Mouse (Mus musculus): ENCODE measurements at regions not wholly inside any gene's neighbourhood (a gene's known extent, or its start where the extent isn't known, plus 50 kb on each side); places are given as distances from the start of the nearest gene placed in this dataset.
A peak's percentile ranks its signal among the peaks of the same experiment; 100 is the strongest.

- H3K9ac ChIP-seq (ENCODE audit: low read length), result no peak overlapping the region
- H3K36me3 ChIP-seq (ENCODE audit: control insufficient read depth, insufficient read depth, low read length), result no peaks in the 10 kb centered on the region
- no peak overlapping the region for H3K4me2 ChIP-seq (ENCODE audit: low read depth, low read length)
- ATAC-seq (ENCODE audit: low read depth), result peak; percentile 38; the same call in 1 of the 2 replicates
- H3K4me3 ChIP-seq (ENCODE audit: low read length), result no peak overlapping the region
- 45% methylated on average over 3 of the region's 3 CpGs for WGBS
- no peak overlapping the region for H3K27ac ChIP-seq (ENCODE audit: low read length)
- no peaks in the 10 kb centered on the region for H3K9me3 ChIP-seq (ENCODE audit: control insufficient read depth, low read length)
- no peaks in the 10 kb centered on the region for H3K27me3 ChIP-seq (ENCODE audit: control insufficient read depth, insufficient read depth, low read depth, low read length)
- H3K4me1 ChIP-seq (replicated peaks; ENCODE audit: control insufficient read depth, insufficient read depth, low read length), result no peaks in the 10 kb centered on the region
Measured at GRCm38 (mm10) chr3:151117583-151118041, 320.1 kb upstream of the Adgrl4 start.

GRCm38 (mm10) chr3:151124131-151124530 lies 313.6 kb upstream of the Adgrl4 start:
- no peak overlapping the region for H3K27ac ChIP-seq (ENCODE audit: low read length)
- no peak overlapping the region for H3K4me3 ChIP-seq (ENCODE audit: low read length)
- H3K9ac ChIP-seq (ENCODE audit: low read length), result no peak overlapping the region
- no peak for ATAC-seq (ENCODE audit: low read depth)
- H3K9me3 ChIP-seq (ENCODE audit: control insufficient read depth, low read length), result no peaks in the 10 kb centered on the region
- 70% methylated on average over 5 of the region's 5 CpGs for WGBS
- no peaks in the 10 kb centered on the region for H3K36me3 ChIP-seq (ENCODE audit: control insufficient read depth, insufficient read depth, low read length)
- no peak overlapping the region for H3K4me2 ChIP-seq (ENCODE audit: low read depth, low read length)
- no peaks in the 10 kb centered on the region for H3K4me1 ChIP-seq (replicated peaks; ENCODE audit: control insufficient read depth, insufficient read depth, low read length)
- H3K27me3 ChIP-seq (ENCODE audit: control insufficient read depth, insufficient read depth, low read depth, low read length), result no peaks in the 10 kb centered on the region

- H3K27ac ChIP-seq (ENCODE audit: low read length), result no peak overlapping the region
- no peak overlapping the region for H3K4me2 ChIP-seq (ENCODE audit: low read depth, low read length)
- H3K9me3 ChIP-seq (ENCODE audit: control insufficient read depth, low read length), result no peaks in the 10 kb centered on the region
- H3K27me3 ChIP-seq (ENCODE audit: control insufficient read depth, insufficient read depth, low read depth, low read length), result no peaks in the 10 kb centered on the region
- H3K4me1 ChIP-seq (replicated peaks; ENCODE audit: control insufficient read depth, insufficient read depth, low read length), result no peaks in the 10 kb centered on the region
- no peaks in the 10 kb centered on the region for H3K36me3 ChIP-seq (ENCODE audit: control insufficient read depth, insufficient read depth, low read length)
- H3K4me3 ChIP-seq (ENCODE audit: low read length), result no peak overlapping the region
- 70% methylated on average over 2 of the region's 2 CpGs for WGBS
- H3K9ac ChIP-seq (ENCODE audit: low read length), result no peak overlapping the region
- ATAC-seq (ENCODE audit: low read depth), result no peak
Measured at GRCm38 (mm10) chr3:151146889-151147288, 290.8 kb upstream of the Adgrl4 start.

- no peak overlapping the region for H3K9ac ChIP-seq (ENCODE audit: low read length)
- no peak overlapping the region for H3K4me2 ChIP-seq (ENCODE audit: low read depth, low read length)
- no peak for ATAC-seq (ENCODE audit: low read depth)
- H3K27me3 ChIP-seq (ENCODE audit: control insufficient read depth, insufficient read depth, low read depth, low read length), result no peaks in the 10 kb centered on the region
- H3K36me3 ChIP-seq (ENCODE audit: control insufficient read depth, insufficient read depth, low read length), result no peaks in the 10 kb centered on the region
- no peak overlapping the region for H3K27ac ChIP-seq (ENCODE audit: low read length)
- no peaks in the 10 kb centered on the region for H3K4me1 ChIP-seq (replicated peaks; ENCODE audit: control insufficient read depth, insufficient read depth, low read length)
- 42% methylated on average over 4 of the region's 4 CpGs for WGBS
- no peak overlapping the region for H3K4me3 ChIP-seq (ENCODE audit: low read length)
- no peaks in the 10 kb centered on the region for H3K9me3 ChIP-seq (ENCODE audit: control insufficient read depth, low read length)
Measured at GRCm38 (mm10) chr3:151153340-151153739, 284.3 kb upstream of the Adgrl4 start.

GRCm38 (mm10) chr3:151160516-151160915 lies 277.2 kb upstream of the Adgrl4 start:
- Histone ChIP-seq H3K4me1 (replicated peaks; ENCODE audit: control insufficient read depth, insufficient read depth, low read length) (no peaks in the 10 kb centered on the region), H3K36me3 (ENCODE audit: control insufficient read depth, insufficient read depth, low read length) (no peaks in the 10 kb centered on the region), H3K9me3 (ENCODE audit: control insufficient read depth, low read length) (no peaks in the 10 kb centered on the region), H3K27me3 (ENCODE audit: control insufficient read depth, insufficient read depth, low read depth, low read length) (no peaks in the 10 kb centered on the region), H3K4me3 (ENCODE audit: low read length) (no peak overlapping the region), H3K9ac (ENCODE audit: low read length) (no peak overlapping the region), H3K4me2 (ENCODE audit: low read depth, low read length) (no peak overlapping the region), H3K27ac (ENCODE audit: low read length) (no peak overlapping the region)
- WGBS, result 86% methylated on average over 1 of the region's 1 CpGs
- ATAC-seq (ENCODE audit: low read depth), result no peak

- no peak for ATAC-seq (ENCODE audit: low read depth)
- Histone ChIP-seq H3K4me1 (replicated peaks; ENCODE audit: control insufficient read depth, insufficient read depth, low read length) (no peaks in the 10 kb centered on the region), H3K4me2 (ENCODE audit: low read depth, low read length) (no peak overlapping the region), H3K4me3 (ENCODE audit: low read length) (no peak overlapping the region), H3K9ac (ENCODE audit: low read length) (no peak overlapping the region), H3K36me3 (ENCODE audit: control insufficient read depth, insufficient read depth, low read length) (no peaks in the 10 kb centered on the region), H3K9me3 (ENCODE audit: control insufficient read depth, low read length) (no peaks in the 10 kb centered on the region), H3K27me3 (ENCODE audit: control insufficient read depth, insufficient read depth, low read depth, low read length) (no peaks in the 10 kb centered on the region), H3K27ac (ENCODE audit: low read length) (no peak overlapping the region)
- 52% methylated on average over 2 of the region's 2 CpGs for WGBS
Measured at GRCm38 (mm10) chr3:151182132-151182531, 255.6 kb upstream of the Adgrl4 start.

GRCm38 (mm10) chr3:151192092-151192491 lies 245.6 kb upstream of the Adgrl4 start:
- no peak overlapping the region for H3K4me2 ChIP-seq (ENCODE audit: low read depth, low read length)
- 62% methylated on average over 2 of the region's 2 CpGs for WGBS

GRCm38 (mm10) chr3:151210978-151211377 lies 226.7 kb upstream of the Adgrl4 start:
- H3K4me1 ChIP-seq (replicated peaks; ENCODE audit: control insufficient read depth, insufficient read depth, low read length), result no peaks in the 10 kb centered on the region
- ATAC-seq (ENCODE audit: low read depth), result no peak
- no peaks in the 10 kb centered on the region for H3K9me3 ChIP-seq (ENCODE audit: control insufficient read depth, low read length)
- H3K9ac ChIP-seq (ENCODE audit: low read length), result no peak overlapping the region
- H3K36me3 ChIP-seq (ENCODE audit: control insufficient read depth, insufficient read depth, low read length), result no peaks in the 10 kb centered on the region
- WGBS, result 86% methylated on average over 4 of the region's 4 CpGs
- no peaks in the 10 kb centered on the region for H3K27me3 ChIP-seq (ENCODE audit: control insufficient read depth, insufficient read depth, low read depth, low read length)
- no peak overlapping the region for H3K4me2 ChIP-seq (ENCODE audit: low read depth, low read length)
- no peak overlapping the region for H3K4me3 ChIP-seq (ENCODE audit: low read length)
- H3K27ac ChIP-seq (ENCODE audit: low read length), result no peak overlapping the region

More at GRCm38 (mm10) chr3:151192092-151192491, 245.6 kb upstream of the Adgrl4 start:
- H3K4me3 ChIP-seq (ENCODE audit: low read length), result no peak overlapping the region
- no peaks in the 10 kb centered on the region for H3K27me3 ChIP-seq (ENCODE audit: control insufficient read depth, insufficient read depth, low read depth, low read length)
- no peaks in the 10 kb centered on the region for H3K36me3 ChIP-seq (ENCODE audit: control insufficient read depth, insufficient read depth, low read length)
- H3K27ac ChIP-seq (ENCODE audit: low read length), result no peak overlapping the region
- ATAC-seq (ENCODE audit: low read depth), result no peak
- H3K9ac ChIP-seq (ENCODE audit: low read length), result no peak overlapping the region
- no peaks in the 10 kb centered on the region for H3K9me3 ChIP-seq (ENCODE audit: control insufficient read depth, low read length)
- no peaks in the 10 kb centered on the region for H3K4me1 ChIP-seq (replicated peaks; ENCODE audit: control insufficient read depth, insufficient read depth, low read length)

GRCm38 (mm10) chr3:151216764-151217502 lies 220.8 kb upstream of the Adgrl4 start:
- Histone ChIP-seq H3K4me3 (ENCODE audit: low read length) (no peak overlapping the region), H3K36me3 (ENCODE audit: control insufficient read depth, insufficient read depth, low read length) (no peaks in the 10 kb centered on the region), H3K27ac (ENCODE audit: low read length) (no peak overlapping the region), H3K4me1 (replicated peaks; ENCODE audit: control insufficient read depth, insufficient read depth, low read length) (no peaks in the 10 kb centered on the region), H3K27me3 (ENCODE audit: control insufficient read depth, insufficient read depth, low read depth, low read length) (no peaks in the 10 kb centered on the region), H3K4me2 (ENCODE audit: low read depth, low read length) (no peak overlapping the region), H3K9me3 (ENCODE audit: control insufficient read depth, low read length) (no peaks in the 10 kb centered on the region), H3K9ac (ENCODE audit: low read length) (no peak overlapping the region)
- 63% methylated on average over 3 of the region's 3 CpGs for WGBS
- ATAC-seq (ENCODE audit: low read depth), result no peak

All from lung, embryonic 16.5 days (tissue).